Mouse (Mus musculus) intestine, embryonic 14.5 days (tissue): ENCODE measurements at regions not wholly inside any gene's neighbourhood (a gene's known extent, or its start where the extent isn't known, plus 50 kb on each side); places are given as distances from the start of the nearest gene placed in this dataset.

Experiments
- ATAC-seq: fragments of 200-750 bp; cut with Nextera tagmentation; replicated peaks from 2 replicates; pipeline ENCODE4 v1.8.0; 2017; ENCODE audit warnings: low read depth, moderate number of reproducible peaks, moderate TSS enrichment, moderate library complexity; ENCODE audit not compliant: low FRiP score, low TSS enrichment
- DNase-seq: peaks from one replicate; pipeline ENCODE4 v3.0.0-alpha.2; 2018; ENCODE audit warnings: low spot score
- H3K27ac ChIP-seq: fragments of 300-500 bp; sonication (generic); 2 replicates; pipeline ENCODE4 v1.5.1; 2014; ENCODE audit warnings: low read depth, mild to moderate bottlenecking, control low read depth
- H3K27me3 ChIP-seq: fragments of 300-500 bp; sonication (generic); replicated peaks from 2 replicates; pipeline ENCODE4 v1.6.1; 2014; ENCODE audit warnings: low read length, control low read depth; ENCODE audit not compliant: control insufficient read depth, insufficient read depth
- H3K36me3 ChIP-seq: fragments of 300-500 bp; sonication (generic); 2 replicates; pipeline ENCODE4 v1.6.1; 2014; ENCODE audit warnings: low read length, control low read depth; ENCODE audit not compliant: control insufficient read depth, insufficient read depth
- H3K4me1 ChIP-seq: fragments of 300-500 bp; sonication (generic); replicated peaks from 2 replicates; pipeline ENCODE4 v1.6.1; 2014; ENCODE audit warnings: low read length, control low read depth, mixed read lengths; ENCODE audit not compliant: control insufficient read depth, insufficient read depth
- H3K4me2 ChIP-seq: fragments of 300-500 bp; sonication (generic); 2 replicates; pipeline ENCODE4 v1.6.1; 2014; ENCODE audit warnings: low read length
- H3K4me3 ChIP-seq: fragments of 300-500 bp; sonication (generic); 2 replicates; pipeline ENCODE4 v1.5.1; 2014; ENCODE audit warnings: low read depth, low read length, control low read depth, mixed read lengths
- H3K9ac ChIP-seq: fragments of 300-500 bp; sonication (generic); 2 replicates; pipeline ENCODE4 v1.6.1; 2014; ENCODE audit warnings: mild to moderate bottlenecking, low read length
- H3K9me3 ChIP-seq: fragments of 300-500 bp; sonication (generic); 2 replicates; pipeline ENCODE4 v1.6.1; 2016; ENCODE audit warnings: low read length, control low read depth; ENCODE audit not compliant: control insufficient read depth
- WGBS: fragments of 180-500 bp; shearing (Covaris S2); extraction: QIAGEN DNeasy Blood & Tissue Kit; methylation state at CpG from one replicate; pipeline ENCODE4 v1.1.7; 2014; 5-methylcytosine and 5-hydroxymethylcytosine counted together

DNA sequence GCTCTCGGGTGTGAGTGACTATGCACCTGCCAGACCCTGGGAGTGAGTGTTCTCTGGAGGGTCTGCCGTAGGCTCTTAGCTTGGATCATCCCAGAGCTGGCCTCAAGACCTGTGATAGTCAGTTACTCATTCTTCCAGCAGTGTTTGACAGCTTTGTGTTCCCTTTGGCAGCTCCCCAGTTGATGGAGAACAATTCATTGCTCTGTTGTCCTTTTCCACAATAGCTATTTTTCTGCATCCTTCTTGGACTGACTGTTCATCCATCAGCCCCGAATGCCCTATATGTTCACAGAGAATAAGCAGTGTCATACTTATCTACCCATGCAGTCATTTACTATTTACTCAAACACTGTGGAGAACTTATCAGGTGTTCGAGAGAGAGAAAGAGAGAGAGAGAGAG is 1368.5 kb downstream of the Gsdmc2 start:
- Histone ChIP-seq H3K27ac (no peak overlapping the region), H3K9me3 (no peaks in the 10 kb centered on the region), H3K4me1 (no peaks in the 10 kb centered on the region), H3K27me3 (no peaks in the 10 kb centered on the region), H3K4me2 (no peak overlapping the region), H3K9ac (no peak overlapping the region), H3K36me3 (no peaks in the 10 kb centered on the region), H3K4me3 (no peak overlapping the region)
- DNase-seq (no peak), ATAC-seq (no peak)
- whole genome bisulfite sequencing, result 78% methylated on average over 4 of the region's 4 CpGs

DNA sequence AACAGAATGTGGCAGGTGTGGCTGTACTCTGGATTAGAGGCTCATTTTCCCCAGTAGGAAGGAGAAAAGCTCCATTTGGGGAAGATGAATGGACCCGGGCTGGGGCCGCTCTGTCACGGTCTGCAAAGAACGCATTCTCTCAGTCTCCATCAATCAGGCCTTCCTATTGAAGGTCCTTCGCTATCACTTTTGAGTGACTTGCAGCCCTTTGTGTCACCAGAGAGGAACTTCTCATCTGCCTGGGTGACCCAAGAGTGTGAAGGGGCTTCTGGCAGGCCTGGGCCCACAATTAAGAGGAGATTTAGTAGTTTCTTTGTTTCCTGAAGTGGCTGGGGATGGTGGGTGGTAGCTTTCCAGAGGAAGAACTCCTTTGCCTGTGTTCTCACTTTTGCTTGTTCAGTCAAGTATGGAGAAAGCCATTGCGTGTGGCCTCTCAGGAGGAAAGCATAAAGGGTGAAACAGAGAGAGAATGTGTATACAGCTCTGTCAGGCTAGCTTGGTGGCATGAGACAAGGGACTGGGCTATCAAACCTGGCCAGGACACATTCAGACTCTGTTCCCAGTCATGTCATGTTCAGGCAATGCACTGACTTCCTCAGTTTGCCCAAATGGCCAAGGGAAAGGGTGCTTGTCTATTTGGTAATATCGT is 1374.2 kb downstream of the Gsdmc2 start:
- Histone ChIP-seq H3K4me2 (no peak overlapping the region), H3K4me3 (no peak overlapping the region), H3K9me3 (no peaks in the 10 kb centered on the region), H3K27ac (no peak overlapping the region), H3K36me3 (no peaks in the 10 kb centered on the region), H3K9ac (no peak overlapping the region), H3K27me3 (no peaks in the 10 kb centered on the region), H3K4me1 (no peaks in the 10 kb centered on the region)
- no peak for DNase-seq
- WGBS, result 63% methylated on average over 7 of the region's 7 CpGs
- ATAC-seq, result no peak

DNA sequence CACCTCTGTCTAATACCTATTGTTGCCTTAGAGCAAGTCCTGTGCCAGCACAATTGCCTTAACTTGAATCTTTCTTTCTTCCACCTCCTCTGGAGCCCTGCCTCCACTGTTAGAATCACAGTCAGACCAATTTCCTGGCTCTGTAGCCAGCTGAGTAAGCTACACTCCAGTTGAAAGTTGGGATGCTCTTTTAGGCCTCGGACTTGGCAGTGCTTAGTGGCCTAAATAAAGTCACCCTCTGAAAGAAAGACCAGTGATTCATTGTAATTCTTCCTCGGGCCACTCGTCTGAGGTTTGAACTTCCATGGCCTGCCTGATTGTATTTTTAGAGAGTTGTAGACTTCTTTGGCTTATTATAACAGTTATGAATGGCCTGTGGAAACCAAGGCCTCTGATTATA is 1376.9 kb downstream of the Gsdmc2 start:
- H3K27me3 ChIP-seq, result no peaks in the 10 kb centered on the region
- no peak overlapping the region for H3K27ac ChIP-seq
- no peaks in the 10 kb centered on the region for H3K9me3 ChIP-seq
- H3K9ac ChIP-seq, result no peak overlapping the region
- H3K4me2 ChIP-seq, result no peak overlapping the region
- no peak for ATAC-seq
- H3K36me3 ChIP-seq, result no peaks in the 10 kb centered on the region
- DNase-seq, result no peak
- WGBS, result 77% methylated on average over 3 of the region's 3 CpGs
- H3K4me1 ChIP-seq, result no peaks in the 10 kb centered on the region
- no peak overlapping the region for H3K4me3 ChIP-seq

- Histone ChIP-seq H3K9me3 (no peaks in the 10 kb centered on the region), H3K4me1 (no peaks in the 10 kb centered on the region), H3K36me3 (no peaks in the 10 kb centered on the region), H3K4me2 (no peak overlapping the region), H3K27ac (no peak overlapping the region), H3K9ac (no peak overlapping the region), H3K27me3 (no peaks in the 10 kb centered on the region), H3K4me3 (no peak overlapping the region)
- ATAC-seq (no peak), DNase-seq (no peak)
Measured at GRCm38 (mm10) chr15:62466856-62467255, 1378.1 kb downstream of the Gsdmc2 start.

DNA sequence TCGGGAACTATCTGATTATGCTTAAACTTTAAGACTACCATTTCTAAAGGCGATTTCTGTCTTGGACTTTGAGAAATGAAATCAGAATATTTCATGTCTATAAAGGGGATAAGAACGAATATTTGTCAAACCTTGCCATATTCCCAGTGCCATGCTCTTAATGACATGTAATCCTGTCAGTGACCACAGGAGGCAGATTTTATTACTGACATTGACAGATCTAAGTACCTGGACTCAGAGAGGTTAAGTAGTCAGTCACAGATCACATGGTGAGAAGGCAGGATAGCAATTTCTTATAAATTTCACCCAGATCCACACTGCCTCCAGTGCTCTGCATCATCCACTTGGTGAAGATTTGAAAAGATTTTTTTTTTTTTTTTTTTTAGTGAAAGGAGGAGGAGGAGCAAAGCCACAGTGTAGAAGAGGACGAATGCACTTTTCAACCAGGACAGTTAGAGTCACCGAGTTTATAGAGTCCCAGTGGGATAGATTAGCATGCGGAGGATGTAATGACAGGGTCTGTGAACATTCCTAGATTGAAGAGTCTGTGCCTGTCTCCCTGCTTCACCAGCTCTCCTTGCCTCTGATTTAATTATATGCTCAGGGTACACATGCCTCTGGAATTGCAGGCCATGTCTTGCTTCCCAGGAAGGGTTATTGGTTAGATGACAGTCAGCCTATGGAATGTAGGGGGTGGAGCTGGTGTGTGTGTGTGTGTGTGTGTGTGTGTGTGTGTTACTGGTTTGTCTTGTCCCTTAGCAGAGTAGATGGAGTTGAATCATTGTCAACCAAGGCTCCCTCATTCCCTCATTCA is 1379.7 kb downstream of the Gsdmc2 start:
- no peaks in the 10 kb centered on the region for H3K27me3 ChIP-seq
- H3K9ac ChIP-seq, result no peak overlapping the region
- no peaks in the 10 kb centered on the region for H3K36me3 ChIP-seq
- H3K4me2 ChIP-seq, result no peak overlapping the region
- DNase-seq (no peak), ATAC-seq (no peak)
- H3K4me3 ChIP-seq, result no peak overlapping the region
- 79% methylated on average over 6 of the region's 6 CpGs for WGBS
- H3K4me1 ChIP-seq, result no peaks in the 10 kb centered on the region
- no peak overlapping the region for H3K27ac ChIP-seq
- H3K9me3 ChIP-seq, result no peaks in the 10 kb centered on the region

DNA sequence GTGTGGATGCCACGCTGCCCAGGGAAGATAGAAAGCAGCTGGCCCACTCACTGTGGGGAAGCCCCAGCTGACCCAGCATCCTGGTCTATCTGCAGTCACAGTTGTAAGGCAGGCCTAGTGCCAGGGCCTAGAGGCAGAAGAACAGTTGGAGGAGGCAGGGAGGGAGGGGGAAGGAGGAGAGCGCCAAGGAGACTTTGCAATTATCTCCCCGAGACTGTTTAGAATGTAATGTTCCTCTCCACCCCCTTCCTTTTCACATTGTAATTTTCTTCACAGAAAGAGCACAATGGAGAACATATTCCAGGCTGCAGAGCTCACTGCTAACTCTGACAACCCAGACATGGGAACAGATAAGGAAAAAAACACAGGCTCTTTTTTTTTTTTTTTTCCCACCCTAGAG is 1382.3 kb downstream of the Gsdmc2 start:
- H3K27me3 ChIP-seq, result no peaks in the 10 kb centered on the region
- H3K4me3 ChIP-seq, result no peak overlapping the region
- DNase-seq, result no peak
- H3K4me2 ChIP-seq, result no peak overlapping the region
- H3K9me3 ChIP-seq, result no peaks in the 10 kb centered on the region
- H3K36me3 ChIP-seq, result no peaks in the 10 kb centered on the region
- no peak overlapping the region for H3K27ac ChIP-seq
- H3K4me1 ChIP-seq, result no peaks in the 10 kb centered on the region
- WGBS, result 37% methylated on average over 3 of the region's 3 CpGs
- ATAC-seq, result no peak
- no peak overlapping the region for H3K9ac ChIP-seq

GRCm38 (mm10) chr15:62461398-62462051 is 1383.5 kb downstream of the Gsdmc2 start:
- Histone ChIP-seq H3K9me3 (no peaks in the 10 kb centered on the region), H3K4me3 (no peak overlapping the region), H3K4me2 (no peak overlapping the region), H3K36me3 (no peaks in the 10 kb centered on the region), H3K27ac (no peak overlapping the region), H3K4me1 (no peaks in the 10 kb centered on the region), H3K9ac (no peak overlapping the region), H3K27me3 (no peaks in the 10 kb centered on the region)
- DNase-seq (no peak), ATAC-seq (no peak)
- WGBS, result 91% methylated on average over 7 of the region's 7 CpGs

DNA sequence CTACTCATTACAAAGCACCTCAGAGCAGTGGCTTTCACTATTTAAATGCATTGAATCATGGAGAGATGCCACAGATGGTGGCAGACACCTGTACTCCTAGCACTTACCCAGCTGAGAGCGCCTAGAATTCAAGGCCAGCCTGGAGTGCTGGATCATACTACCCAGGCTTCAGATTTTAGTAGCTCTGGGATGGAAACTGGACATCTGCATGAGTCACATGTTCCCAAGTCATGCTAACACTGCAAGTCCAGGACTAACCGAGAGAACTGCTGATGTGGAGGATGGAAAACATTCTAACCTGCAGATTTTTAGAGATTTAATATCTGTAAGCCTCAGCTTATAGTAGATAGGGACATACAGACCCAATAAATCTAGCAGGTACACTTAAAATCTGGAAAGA is 1384.3 kb downstream of the Gsdmc2 start:
- WGBS, result 91% methylated on average over 2 of the region's 2 CpGs
- no peak overlapping the region for H3K27ac ChIP-seq
- H3K4me1 ChIP-seq, result no peaks in the 10 kb centered on the region
- no peak overlapping the region for H3K9ac ChIP-seq
- no peaks in the 10 kb centered on the region for H3K27me3 ChIP-seq
- no peak overlapping the region for H3K4me2 ChIP-seq
- DNase-seq, result no peak
- H3K9me3 ChIP-seq, result no peaks in the 10 kb centered on the region
- ATAC-seq, result no peak
- H3K4me3 ChIP-seq, result no peak overlapping the region
- no peaks in the 10 kb centered on the region for H3K36me3 ChIP-seq
